Mouse (Mus musculus) brown adipose tissue, adult 24 weeks (tissue): ENCODE measurements around the gene Lnpk. TPM values are rescaled to one million over a fixed set of nuclear protein-coding genes. Genes with fewer than 3 reads are reported as not detected.
A peak's percentile ranks its signal among the peaks of the same experiment; 100 is the strongest.

Experiments used
- H3K27ac ChIP-seq: fragments of 200-500 bp; replicated peaks from 2 replicates; pipeline ENCODE4 v1.5.1; 2012; ENCODE audit warnings: low read depth, mild to moderate bottlenecking, low read length
- H3K4me1 ChIP-seq: fragments of 200-500 bp; 2 replicates; pipeline ENCODE4 v1.6.1; 2012; ENCODE audit warnings: low read length, mixed read lengths; ENCODE audit not compliant: control insufficient read depth, insufficient read depth, insufficient read length
- H3K4me3 ChIP-seq: fragments of 200-500 bp; 2 replicates; pipeline ENCODE4 v1.5.1; 2012; ENCODE audit warnings: low read depth, mild to moderate bottlenecking, low read length, moderate library complexity; ENCODE audit not compliant: insufficient read depth
- polyA plus RNA-seq: library from polyadenylated mRNA; stranded (reverse); fragments of >200 nt; gene quantifications from 2 replicates; pipeline ENCODE4 v1.2.4, GENCODE M21; 2012; ENCODE audit not compliant: missing spikeins, insufficient read depth, insufficient read length

Lnpk gene
- 3.3 and 5.2 TPM in 2 replicates for polyA plus RNA-seq

DNA sequence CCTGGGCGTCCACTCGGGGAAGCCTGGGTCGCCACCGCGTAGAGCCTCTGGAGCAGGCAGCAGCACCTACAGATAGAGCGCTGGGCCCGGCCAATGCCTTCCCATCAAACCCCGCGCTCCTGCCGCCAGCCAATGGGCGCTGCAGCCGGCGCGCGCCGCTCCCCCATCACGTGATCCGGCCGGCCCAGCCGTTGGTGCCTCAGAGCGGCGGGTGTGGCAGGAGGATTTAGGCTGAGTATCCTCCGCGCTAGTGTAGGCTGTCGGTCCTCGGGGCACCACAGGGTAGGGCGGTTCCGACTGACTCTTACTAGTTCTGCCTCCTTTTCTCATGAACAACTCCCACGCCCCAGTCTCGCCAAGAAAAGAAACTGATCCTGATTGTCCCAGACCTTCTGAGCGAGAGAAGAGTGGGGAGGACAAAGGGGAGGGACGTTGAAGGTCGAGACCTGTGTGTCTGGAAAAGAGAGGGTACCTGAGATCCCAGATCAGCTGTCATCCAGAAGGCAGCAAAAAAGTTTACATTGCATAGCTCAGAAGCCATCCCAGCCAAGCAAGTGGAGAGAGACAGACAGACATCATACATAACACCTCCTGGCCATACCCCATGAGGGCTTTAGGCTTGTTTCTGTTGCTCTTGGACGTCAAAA, at the start of gene Lnpk:
Gene Lnpk, minus strand, starts transcription at position 593 of the 647 bp plus-strand sequence.
- Histone ChIP-seq H3K4me1 (no peaks in the 10 kb centered on the region), H3K27ac (no peak within 1 kb of the TSS; the same call in 1 of the 2 replicates), H3K4me3 (peak within 1 kb of the TSS; percentile 94)

DNA sequence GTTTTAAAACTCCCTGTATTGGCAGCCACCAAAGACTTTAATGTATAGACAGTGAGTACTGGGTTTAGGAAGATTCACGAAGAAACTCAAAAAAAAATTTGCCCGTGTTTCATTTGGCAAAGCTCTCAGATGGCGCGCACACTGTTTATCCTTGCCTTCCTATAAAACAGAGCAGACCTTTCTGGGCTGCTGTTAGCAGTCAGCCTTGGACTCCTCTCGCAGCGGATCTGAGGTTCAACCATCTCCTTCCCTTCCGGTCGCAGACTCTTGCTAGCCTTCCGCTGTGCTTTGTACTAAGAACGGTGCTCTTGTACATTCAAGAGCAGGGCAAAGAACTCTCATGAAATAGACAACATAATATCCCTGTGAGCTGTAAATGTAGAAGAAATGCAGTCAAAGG, 41.1 kb upstream of the Lnpk start:
- no peak overlapping the region for H3K27ac ChIP-seq
- H3K4me1 ChIP-seq, result no peaks in the 10 kb centered on the region
- H3K4me3 ChIP-seq, result no peak overlapping the region

DNA sequence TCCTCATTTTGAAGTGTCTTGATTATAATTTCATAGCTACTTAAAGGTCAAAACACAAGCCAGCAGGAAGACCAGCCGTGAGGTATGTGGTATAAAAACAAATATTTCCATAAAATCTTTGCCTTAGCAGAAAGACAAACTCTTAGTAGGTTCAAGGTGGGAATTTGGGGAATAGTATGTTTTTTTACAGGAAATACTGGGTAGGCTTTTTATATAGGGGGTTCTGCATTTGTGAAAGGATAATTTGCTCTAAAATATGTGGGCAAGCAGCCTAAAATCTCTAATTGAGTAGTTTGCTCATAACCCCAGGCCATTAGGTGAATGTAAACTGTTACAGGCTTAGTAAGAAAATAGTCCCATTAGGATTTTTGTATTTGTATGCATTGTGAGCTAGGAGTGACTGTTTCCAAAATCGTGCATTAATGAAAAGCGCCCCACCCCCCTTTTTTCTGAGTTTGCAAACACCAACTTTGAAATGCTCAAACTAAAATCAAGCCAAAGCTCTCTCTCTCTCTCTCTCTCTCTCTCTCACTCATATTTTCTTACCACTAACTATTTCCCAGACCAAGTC, 40.5 kb upstream of the Lnpk start:
- no peak overlapping the region for H3K27ac ChIP-seq
- H3K4me3 ChIP-seq, result no peak overlapping the region

DNA sequence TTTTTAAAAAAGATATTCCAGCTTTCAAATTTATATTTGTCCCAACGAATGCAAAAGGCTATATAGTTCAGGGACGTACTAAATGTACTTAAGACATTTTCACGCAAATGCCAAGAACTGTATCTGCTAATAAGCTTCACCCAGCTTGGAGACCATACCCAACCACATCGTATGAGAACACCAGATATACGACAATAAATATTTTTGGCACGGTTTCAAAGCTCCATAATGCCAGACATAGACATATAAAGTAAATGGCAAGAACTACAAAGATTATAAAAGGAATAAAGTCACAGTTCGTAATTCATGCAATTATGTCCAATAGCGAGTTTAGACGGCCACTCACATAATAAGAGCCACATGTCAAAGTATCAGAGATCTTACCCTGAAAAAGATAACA, 38.5 kb upstream of the Lnpk start:
- Histone ChIP-seq H3K27ac (no peak overlapping the region), H3K4me1 (no peaks in the 10 kb centered on the region), H3K4me3 (no peak overlapping the region)

More for the DNA sequence above, 40.5 kb upstream of the Lnpk start:
- no peaks in the 10 kb centered on the region for H3K4me1 ChIP-seq

DNA sequence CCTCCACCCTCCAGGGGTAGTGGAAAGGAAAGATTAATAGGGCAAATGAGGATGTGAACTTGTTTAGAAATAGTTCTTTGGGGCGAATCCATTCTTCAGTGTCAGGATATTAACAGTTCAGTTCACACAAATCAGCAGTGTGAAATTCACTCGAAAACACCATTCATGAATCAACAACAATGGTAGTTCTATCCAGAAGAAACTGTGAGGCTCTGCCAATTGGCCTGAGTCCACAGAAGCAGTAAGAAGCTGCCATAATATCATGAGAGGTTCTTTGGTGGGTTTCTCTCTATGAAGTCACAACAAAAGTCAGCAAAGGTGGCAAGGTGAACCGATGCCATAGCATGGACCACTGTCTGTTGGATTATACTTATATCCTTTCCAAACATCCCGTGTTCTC, 32.2 kb upstream of the Lnpk start:
- Histone ChIP-seq H3K27ac (no peak overlapping the region), H3K4me1 (no peaks in the 10 kb centered on the region), H3K4me3 (no peak overlapping the region)

DNA sequence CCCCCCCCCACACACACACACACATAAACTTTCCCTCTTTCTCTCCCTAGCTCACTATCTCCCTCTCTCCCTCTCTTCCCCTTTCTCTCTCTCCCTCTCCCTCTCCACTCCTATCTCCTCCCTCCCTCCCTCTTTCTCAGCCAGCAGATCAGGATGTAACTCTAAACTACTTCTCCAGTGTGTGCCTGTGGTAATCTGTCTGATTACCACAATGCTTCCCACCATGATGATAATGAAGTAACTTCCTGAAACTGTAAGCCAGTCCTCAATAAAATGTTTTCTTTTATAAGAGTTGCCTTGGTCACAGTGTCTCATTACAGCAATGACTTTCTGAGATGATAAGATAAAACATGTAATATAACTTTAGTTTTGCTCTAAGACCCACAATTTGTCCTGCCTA, 30.1 kb upstream of the Lnpk start:
- no peak overlapping the region for H3K4me3 ChIP-seq
- no peaks in the 10 kb centered on the region for H3K4me1 ChIP-seq

DNA sequence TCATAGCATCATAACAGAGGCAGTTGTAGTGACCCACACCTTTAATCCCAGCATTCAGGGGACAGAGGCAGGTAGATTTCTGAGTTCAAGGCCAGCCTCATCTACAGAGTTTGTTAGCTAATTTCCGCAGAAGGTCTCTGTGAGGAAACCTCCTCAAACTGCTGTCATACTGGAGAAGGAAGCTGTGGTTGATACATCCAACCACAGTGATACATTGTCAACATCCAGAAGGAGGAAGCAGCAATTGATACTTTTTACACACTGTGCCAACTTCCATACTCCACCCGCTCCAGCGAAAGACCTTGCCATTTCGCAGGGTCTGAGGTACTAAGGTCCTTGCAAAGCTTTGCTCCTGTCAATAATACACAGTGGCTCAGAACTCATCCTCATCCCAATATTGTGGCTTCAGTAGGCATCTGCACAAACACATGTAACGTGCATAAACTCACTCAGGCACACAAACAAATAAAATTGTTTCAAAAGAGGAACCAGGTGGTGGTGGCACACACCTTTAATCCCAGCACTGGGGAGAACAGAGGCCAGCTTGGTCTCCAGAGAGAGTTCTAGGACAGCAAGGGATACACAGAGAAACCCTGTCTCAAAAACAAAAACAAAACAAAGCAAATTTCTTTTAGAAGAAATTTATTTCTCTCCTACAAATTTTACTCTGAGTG, 27.0 kb upstream of the Lnpk start:
- Histone ChIP-seq H3K4me1 (no peaks in the 10 kb centered on the region), H3K27ac (no peak overlapping the region), H3K4me3 (no peak overlapping the region)

More for the DNA sequence above, 30.1 kb upstream of the Lnpk start:
- H3K27ac ChIP-seq, result no peak overlapping the region

DNA sequence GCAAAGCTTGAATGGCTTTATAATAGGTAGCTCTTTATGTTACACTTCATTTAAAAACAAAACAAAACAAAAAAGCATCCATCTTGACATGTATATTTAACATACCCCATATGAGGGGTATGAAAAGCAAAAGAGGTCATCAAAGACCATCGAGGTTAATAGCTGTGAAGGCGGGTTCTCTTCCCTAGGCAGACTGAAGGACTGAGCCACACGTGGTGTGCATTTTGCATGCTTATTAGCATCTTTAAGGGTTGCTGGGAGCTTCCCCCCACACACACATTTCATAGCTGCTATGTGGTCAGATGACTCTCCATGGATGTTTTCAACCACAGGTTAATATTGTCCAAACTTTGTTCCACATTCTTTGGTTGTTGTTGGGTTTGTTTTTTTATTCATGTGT, 24.8 kb upstream of the Lnpk start:
- no peak overlapping the region for H3K27ac ChIP-seq
- H3K4me3 ChIP-seq, result no peak overlapping the region
- no peaks in the 10 kb centered on the region for H3K4me1 ChIP-seq

DNA sequence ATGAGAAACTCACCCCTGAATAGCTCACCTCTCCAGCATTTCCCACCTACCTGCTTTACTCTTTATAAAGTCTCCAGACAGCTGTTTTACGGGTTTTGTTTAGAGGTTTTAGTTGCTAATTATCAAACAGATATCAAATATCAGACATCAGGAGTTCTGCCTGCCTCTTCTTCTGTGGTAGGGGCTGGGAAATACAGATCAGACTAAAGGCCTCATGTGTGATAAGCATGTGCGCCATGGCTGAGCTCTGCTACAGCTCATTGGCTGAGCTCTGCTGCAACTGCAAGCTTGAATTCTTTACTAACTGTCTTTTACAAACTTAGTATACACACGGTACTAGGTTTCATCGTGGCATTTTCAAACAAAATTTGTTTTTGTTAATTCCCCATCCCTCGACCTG, 23.2 kb upstream of the Lnpk start:
- no peak overlapping the region for H3K27ac ChIP-seq
- no peak overlapping the region for H3K4me3 ChIP-seq
- H3K4me1 ChIP-seq, result no peaks in the 10 kb centered on the region

DNA sequence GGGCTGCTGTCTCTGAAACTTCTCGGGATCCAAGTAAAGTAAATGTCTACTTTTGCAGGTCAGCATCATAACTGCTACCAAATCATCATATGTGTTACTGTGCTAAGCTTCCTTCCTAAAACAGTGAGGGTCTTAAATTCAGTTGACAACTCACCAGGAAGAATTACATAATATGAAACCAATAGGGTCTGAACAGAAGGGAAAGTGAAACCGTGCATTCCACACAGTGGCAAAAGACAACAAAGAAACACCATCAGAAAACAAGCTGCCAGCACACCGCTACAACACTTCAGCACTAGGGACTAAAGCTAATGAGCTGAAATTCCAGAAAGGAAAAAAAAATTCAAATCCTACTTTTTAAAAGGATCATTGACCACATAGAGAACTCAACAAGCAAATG, 17.9 kb upstream of the Lnpk start:
- H3K4me1 ChIP-seq, result no peaks in the 10 kb centered on the region
- no peak overlapping the region for H3K4me3 ChIP-seq
- H3K27ac ChIP-seq, result no peak overlapping the region

DNA sequence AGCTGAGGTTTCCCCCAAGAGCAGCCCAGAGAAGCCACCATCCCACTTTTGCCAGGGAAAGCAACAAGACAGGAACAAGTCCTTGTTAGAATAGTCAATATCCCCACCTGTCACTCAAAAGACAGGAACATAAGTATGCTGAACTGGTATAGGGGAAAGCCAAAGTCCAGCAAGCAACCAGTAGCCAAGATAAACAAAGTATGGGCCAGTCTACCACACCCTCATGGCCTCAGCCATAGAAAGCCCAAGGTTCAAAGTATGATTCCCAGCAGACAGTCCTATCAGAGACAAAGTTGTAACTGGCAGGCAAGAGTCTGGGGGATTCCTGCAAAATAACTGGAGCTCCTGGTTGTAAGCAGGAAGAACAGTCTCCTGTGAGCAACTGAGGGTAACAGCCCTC, 16.9 kb upstream of the Lnpk start:
- no peaks in the 10 kb centered on the region for H3K4me1 ChIP-seq
- no peak overlapping the region for H3K27ac ChIP-seq
- no peak overlapping the region for H3K4me3 ChIP-seq

DNA sequence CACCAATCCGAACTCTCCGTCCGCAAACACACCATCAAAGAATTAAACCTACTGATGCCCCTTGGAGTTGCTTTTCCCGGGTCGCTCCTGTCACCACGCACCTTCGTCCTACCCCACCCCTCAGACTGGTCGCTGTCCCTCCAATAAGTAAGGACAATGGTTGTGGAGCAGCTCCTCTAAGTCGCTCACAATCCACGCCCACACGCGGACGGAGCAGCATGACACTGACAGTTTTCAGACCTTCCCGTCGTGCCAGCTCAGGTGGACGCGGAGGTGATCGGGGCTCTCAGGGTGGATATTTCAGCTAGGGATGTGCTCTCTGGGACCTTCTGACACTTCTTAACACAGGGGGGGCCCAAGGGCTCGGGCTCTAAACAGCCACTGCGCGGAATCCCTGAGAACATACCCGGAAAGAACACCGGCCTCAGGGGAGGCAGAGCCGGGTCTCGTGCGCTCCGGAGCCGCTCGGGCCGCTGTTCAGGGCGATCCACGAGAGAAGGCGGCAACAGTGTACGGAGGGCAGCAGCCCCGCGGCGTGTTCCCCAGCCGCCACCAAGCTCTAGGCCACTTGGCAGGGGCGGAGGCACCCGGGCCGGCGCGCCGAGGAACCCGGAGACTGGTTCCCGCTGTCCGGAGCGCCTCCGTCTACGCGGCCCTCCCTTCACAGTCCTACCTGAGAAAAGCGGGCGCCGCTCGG, 941 bp downstream of the Lnpk start:
- Histone ChIP-seq H3K4me3 (peak overlapping the region; percentile 94), H3K4me1 (no peaks in the 10 kb centered on the region), H3K27ac (no peak overlapping the region)

DNA sequence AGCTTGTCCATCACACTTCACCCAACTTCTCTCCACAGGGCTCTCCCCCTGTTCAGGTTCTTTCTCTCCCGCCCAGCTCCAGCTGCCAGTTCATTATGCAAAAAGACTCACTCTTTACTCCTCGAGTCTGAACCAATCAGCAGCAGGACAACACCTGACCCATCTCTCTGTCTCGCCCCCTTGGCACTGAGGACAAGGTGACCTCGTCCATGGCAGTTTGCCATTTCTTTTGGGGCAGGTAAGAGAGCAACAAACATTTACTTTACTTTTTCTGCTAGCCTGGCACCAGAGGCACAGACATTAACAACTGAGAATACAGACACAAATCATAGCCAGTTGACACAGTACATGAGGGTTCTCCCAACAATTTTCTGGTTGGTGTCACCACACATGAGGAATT, 8.8 kb downstream of the Lnpk start:
- H3K4me1 ChIP-seq, result no peaks in the 10 kb centered on the region
- H3K27ac ChIP-seq, result no peak overlapping the region
- no peak overlapping the region for H3K4me3 ChIP-seq

DNA sequence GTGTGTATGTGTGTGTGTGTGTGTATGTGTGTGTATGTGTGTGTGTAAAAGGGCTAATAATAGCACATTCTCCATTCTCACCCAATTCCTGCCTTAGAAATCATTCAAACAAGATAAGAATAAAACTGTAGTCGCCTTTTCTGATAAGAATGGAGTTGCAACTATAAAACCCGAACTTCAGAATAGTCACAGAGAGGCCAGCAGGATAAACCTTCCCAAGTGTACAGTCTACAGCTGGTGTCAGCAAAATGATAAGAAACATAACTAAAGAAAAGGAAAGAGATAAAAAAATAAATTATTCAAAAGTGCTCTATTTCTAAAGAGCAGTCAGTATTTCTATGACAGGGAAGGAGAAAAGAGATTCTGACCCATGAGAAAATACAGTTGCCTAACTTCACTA, 19.4 kb downstream of the Lnpk start:
- no peak overlapping the region for H3K27ac ChIP-seq
- H3K4me1 ChIP-seq, result no peaks in the 10 kb centered on the region
- no peak overlapping the region for H3K4me3 ChIP-seq

DNA sequence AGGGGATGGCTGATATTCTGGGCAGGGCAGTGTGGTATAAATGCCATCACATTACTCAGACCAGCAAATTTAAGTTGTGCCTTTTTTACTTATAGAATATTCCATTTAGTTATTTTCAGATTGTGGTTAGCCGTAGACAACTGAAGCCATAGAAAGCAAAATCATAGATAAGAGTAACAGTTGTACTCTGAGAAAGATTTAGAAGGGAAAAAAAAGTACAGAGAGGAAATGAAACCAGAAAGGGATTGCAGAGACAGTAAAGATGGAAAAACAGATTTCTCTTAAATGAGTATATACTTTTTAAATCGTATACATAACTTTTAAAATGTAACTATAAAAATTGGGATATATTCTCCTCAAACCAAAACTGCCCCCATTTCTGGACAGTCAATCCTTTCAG, 20.1 kb downstream of the Lnpk start:
- Histone ChIP-seq H3K4me3 (no peak overlapping the region), H3K27ac (no peak overlapping the region), H3K4me1 (no peaks in the 10 kb centered on the region)
